Mouse (Mus musculus) heart, postnatal 0 days (tissue): ENCODE measurements around the gene Slc4a2. TPM values are rescaled to one million over a fixed set of nuclear protein-coding genes. Genes with fewer than 3 reads are reported as not detected.

Experiments
- ATAC-seq: fragments of 200-750 bp; cut with Nextera tagmentation; 2 replicates; pipeline ENCODE4 v1.8.0; 2017; ENCODE audit warnings: low read depth, moderate number of reproducible peaks, moderate library complexity; ENCODE audit not compliant: insufficient read depth
- DNase-seq: peaks from one replicate; pipeline ENCODE4 v3.0.0-alpha.2; 2016; ENCODE audit warnings: low spot score
- H3K27ac ChIP-seq: fragments of 300-500 bp; sonication (generic); 2 replicates; pipeline ENCODE4 v1.5.1; 2014; ENCODE audit warnings: low read depth, mild to moderate bottlenecking
- H3K27me3 ChIP-seq: fragments of 300-500 bp; sonication (generic); 2 replicates; pipeline ENCODE4 v1.6.1; 2014; ENCODE audit warnings: low read length, mixed read lengths; ENCODE audit not compliant: control insufficient read depth, insufficient read depth
- H3K36me3 ChIP-seq: fragments of 300-500 bp; sonication (generic); replicated peaks from 2 replicates; pipeline ENCODE4 v1.6.1; 2014; ENCODE audit warnings: low read length, mixed read lengths; ENCODE audit not compliant: control insufficient read depth, insufficient read depth
- H3K4me1 ChIP-seq: fragments of 300-500 bp; sonication (generic); 2 replicates; pipeline ENCODE4 v1.6.1; 2014; ENCODE audit warnings: antibody characterized with exemption; ENCODE audit not compliant: control insufficient read depth, insufficient read depth
- H3K4me2 ChIP-seq: fragments of 300-500 bp; sonication (generic); 2 replicates; pipeline ENCODE4 v1.6.1; 2014; ENCODE audit warnings: low read depth, mild to moderate bottlenecking, low read length, moderate library complexity
- H3K4me3 ChIP-seq: fragments of 300-500 bp; sonication (generic); 2 replicates; pipeline ENCODE4 v1.5.1; 2014; ENCODE audit warnings: low read depth, low read length
- H3K9ac ChIP-seq: fragments of 300-500 bp; sonication (generic); replicated peaks from 2 replicates; pipeline ENCODE4 v1.6.1; 2014; ENCODE audit warnings: low read depth, low read length, mixed read lengths
- H3K9me3 ChIP-seq: fragments of 300-500 bp; sonication (generic); replicated peaks from 2 replicates; pipeline ENCODE4 v1.6.1; 2016; ENCODE audit warnings: low read length; ENCODE audit not compliant: control insufficient read depth
- CTCF ChIP-seq: IDR thresholded peaks from 2 replicates; pipeline ENCODE4 v1.5.1; 2016; ENCODE audit warnings: antibody characterized with exemption, control low read depth, low read depth
- EP300 ChIP-seq: IDR thresholded peaks from 2 replicates; pipeline ENCODE4 v1.6.1; 2016; ENCODE audit warnings: antibody characterized with exemption, low read depth
- WGBS: fragments of 180-500 bp; shearing (Covaris S2); extraction: QIAGEN DNeasy Blood & Tissue Kit; methylation state at CpG from one replicate; pipeline ENCODE4 v1.1.7; 2014; 5-methylcytosine and 5-hydroxymethylcytosine counted together
- polyA plus RNA-seq: library from polyadenylated mRNA; unstranded; fragments of >200 nt; fragmentation: Nextera tagmentation; extraction: Ambion mirVana; gene quantifications from 2 replicates; pipeline ENCODE4 v1.2.1, GENCODE M21; 2015
- total RNA-seq: library from RNA; depleted of rRNA; stranded (reverse); fragments of >200 nt; gene quantifications from 2 replicates; pipeline ENCODE4 v1.2.3, GENCODE M21; 2014; ENCODE audit warnings: low replicate concordance

Slc4a2 gene
- total and polyA plus RNA-seq, 2 experiments from 2014 or later: 20.8 to 110 TPM

DNA sequence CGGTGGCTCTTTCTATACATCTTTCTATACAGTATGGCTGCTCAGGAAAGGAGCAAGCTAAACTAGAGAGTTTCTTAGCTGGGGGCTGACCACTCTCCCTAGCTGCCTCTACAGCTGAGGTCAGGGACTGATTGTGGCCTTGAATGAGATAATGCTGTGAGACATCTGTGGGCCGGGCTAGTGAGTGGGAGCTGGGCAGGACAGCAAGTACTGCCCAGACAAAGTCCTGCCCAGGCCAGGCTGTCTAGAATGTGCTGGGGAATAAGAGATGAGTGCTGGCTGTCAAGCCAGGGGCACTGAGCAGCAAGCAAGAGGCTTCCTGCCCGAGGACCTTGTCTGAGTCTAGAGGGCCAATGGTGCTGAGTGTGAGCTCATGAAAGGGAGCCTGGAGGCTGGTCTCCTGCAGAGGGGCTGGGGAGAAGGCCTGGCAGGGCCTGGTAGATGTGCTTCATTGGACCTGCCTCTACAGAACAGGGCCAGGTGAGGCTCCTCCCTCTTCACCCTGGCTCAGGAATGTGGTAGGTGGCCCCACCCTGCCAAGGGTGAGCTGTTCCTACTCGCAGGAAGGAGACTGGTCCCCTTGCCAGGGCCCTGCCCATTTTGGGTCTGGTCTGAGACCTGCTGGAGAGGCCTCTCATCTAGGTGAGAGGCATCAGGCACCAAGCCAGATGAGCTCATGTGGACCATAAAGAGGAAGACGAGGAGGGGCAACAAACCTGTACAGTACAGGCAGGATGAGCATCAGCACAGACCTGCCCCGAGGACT lies 52.0 kb downstream of the Slc4a2 start:
- no peak overlapping the region for H3K27ac ChIP-seq

DNA sequence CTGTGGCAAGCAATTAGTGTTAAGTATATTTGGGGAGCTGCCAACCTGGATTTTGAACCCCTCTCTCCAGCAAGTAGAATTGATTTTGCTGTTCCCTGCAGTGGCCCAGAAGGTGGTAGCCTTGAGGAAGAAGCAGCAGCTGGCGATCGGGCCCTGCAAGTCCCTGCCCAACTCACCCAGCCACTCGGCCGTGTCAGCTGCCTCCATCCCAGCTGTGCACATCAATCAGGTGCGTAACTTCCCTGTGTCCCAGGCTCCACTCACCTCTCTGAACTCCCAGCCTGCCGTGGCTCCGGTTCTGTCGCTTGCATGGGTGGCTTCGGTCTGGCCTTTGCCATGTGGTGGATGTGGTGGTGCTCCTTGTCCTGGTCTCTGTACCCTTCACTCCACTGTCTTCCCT lies 54.3 kb downstream of the Slc4a2 start:
- Histone ChIP-seq H3K27me3 (0 out of 2 replicates have a peak, but pooled peaks cover 3% of the 10 kb centered on the region), H3K4me1 (peaks cover 14% of the 10 kb centered on the region), H3K4me2 (no peak overlapping the region), H3K9ac (no peak overlapping the region), H3K36me3 (peaks cover 57% of the 10 kb centered on the region), H3K4me3 (no peak overlapping the region), H3K27ac (no peak overlapping the region), H3K9me3 (no peaks in the 10 kb centered on the region)
- TF ChIP-seq CTCF (no peak), EP300 (no peak)
- no peak for ATAC-seq
- no peak for DNase-seq
- WGBS: 93% methylated on average over 9 of the region's 9 CpGs

More for the DNA sequence above, 52.0 kb downstream of the Slc4a2 start:
- WGBS: 65% methylated on average over 6 of the region's 6 CpGs
- ATAC-seq (no peak), DNase-seq (no peak)
- no peak overlapping the region for H3K4me3 ChIP-seq
- 0 out of 2 replicates have a peak, but pooled peaks cover 3% of the 10 kb centered on the region for H3K27me3 ChIP-seq
- peaks cover 14% of the 10 kb centered on the region for H3K4me1 ChIP-seq
- peak overlapping the region; percentile 70 for H3K4me2 ChIP-seq
- H3K9ac ChIP-seq: no peak overlapping the region
- no peaks in the 10 kb centered on the region for H3K9me3 ChIP-seq
- H3K36me3 ChIP-seq: peaks cover 41% of the 10 kb centered on the region
- TF ChIP-seq CTCF (no peak), EP300 (no peak)

DNA sequence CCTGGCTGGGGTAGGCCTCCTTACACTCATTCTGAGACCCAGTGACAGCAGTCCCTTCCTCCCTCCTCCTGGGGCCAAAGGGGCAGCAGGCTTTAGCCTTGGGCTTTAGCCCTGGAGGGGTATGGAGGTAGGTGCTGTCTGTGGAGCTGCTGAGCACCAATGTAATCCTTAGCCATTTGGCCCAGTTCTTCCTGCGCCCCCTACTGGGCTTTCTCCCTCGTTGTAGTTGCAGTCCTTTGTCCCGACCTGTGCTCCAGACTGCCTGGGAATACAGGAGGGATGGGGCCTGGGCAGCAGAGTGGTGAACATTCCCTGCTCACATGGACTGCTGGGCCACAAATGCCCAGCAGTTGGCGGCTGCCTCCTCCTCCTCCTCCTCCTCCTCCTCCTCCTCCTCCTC lies 58.0 kb downstream of the Slc4a2 start:
- Histone ChIP-seq H3K4me1 (no peaks in the 10 kb centered on the region), H3K27ac (no peak overlapping the region)
- 0% methylated on average over 3 of the region's 4 CpGs for WGBS

DNA sequence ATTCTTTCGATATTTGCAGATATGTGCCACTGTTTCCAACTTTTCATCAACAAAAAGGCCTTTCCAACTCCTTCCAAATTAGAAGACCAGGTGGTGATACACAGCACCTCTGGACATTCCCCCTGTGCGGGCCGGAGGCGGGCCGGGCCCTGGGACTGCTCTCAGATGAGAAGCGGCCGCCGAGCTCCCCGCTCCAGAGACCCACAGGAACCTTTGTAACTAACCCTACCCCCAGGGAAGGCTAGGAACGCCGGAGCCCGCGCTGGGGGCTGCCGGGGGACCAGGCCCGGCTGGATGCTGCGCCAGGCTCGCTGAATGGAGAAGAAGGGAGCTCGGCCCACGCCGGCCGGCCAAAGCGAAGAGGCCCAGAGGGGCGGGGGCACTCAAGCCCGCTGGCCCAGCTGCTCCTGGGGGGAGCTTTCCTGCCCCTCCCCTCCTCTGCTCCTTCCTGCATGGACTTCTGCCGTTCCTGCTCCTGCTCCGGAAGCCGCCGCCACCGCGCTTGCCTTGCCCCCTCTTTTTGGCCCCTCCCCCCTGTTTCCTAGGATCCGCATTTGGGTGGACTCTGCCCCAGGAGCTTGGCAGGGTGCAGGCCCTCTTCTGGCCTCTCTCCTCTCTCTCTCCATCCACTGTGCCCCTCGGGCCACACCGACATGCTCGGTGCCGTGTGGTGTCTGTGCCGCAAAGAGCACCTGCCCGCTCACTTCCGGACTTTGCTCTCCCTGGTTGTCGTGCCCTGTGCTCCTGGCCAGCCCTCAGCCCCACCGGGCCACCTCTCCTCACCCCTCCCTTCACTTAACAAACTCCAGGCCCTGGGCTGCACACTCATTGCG lies 58.8 kb downstream of the Slc4a2 start:
- ATAC-seq (no peak), DNase-seq (no peak)
- H3K27me3 ChIP-seq: no peaks in the 10 kb centered on the region
- no peaks in the 10 kb centered on the region for H3K9me3 ChIP-seq
- 73% methylated on average over 39 of the region's 41 CpGs for WGBS
- no peak overlapping the region for H3K9ac ChIP-seq
- no peak overlapping the region for H3K4me2 ChIP-seq
- no peak overlapping the region for H3K27ac ChIP-seq
- H3K4me1 ChIP-seq: no peaks in the 10 kb centered on the region
- peaks cover 76% of the 10 kb centered on the region for H3K36me3 ChIP-seq
- no peak for TF ChIP-seq EP300
- H3K4me3 ChIP-seq: no peak overlapping the region

More for the DNA sequence above, 58.0 kb downstream of the Slc4a2 start:
- DNase-seq: peak; percentile 55
- peak; percentile 42 for ATAC-seq
- no peak overlapping the region for H3K4me3 ChIP-seq
- H3K9me3 ChIP-seq: no peaks in the 10 kb centered on the region
- H3K9ac ChIP-seq: no peak overlapping the region
- no peaks in the 10 kb centered on the region for H3K27me3 ChIP-seq
- TF ChIP-seq EP300 (no peak), CTCF (peak; percentile 63)
- no peak overlapping the region for H3K4me2 ChIP-seq
- H3K36me3 ChIP-seq: peaks cover 76% of the 10 kb centered on the region

DNA sequence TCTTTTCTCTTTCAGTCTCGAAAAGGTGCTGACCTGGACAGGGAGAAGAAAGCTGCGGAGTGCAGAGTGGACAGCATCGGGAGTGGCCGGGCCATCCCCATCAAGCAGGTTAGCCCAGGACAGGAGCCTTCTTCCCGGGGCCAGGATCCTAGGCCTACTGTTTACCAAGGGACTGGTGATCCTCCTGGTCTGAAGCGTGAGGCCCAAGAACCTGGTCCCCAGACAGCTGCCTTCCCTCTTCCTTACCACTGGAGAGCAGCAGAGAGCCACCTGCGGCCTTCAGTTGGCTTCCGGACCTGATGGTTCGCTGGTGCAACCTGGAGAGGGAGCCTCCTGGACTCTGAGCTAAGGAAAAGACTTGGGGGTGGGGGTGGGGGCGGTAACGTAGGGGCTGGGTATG lies 59.7 kb downstream of the Slc4a2 start:
- H3K4me2 ChIP-seq: no peak overlapping the region
- no peaks in the 10 kb centered on the region for H3K27me3 ChIP-seq
- 41% methylated on average over 11 of the region's 11 CpGs for WGBS
- DNase-seq: peak; percentile 74
- no peaks in the 10 kb centered on the region for H3K9me3 ChIP-seq
- TF ChIP-seq CTCF (peak; percentile 90), EP300 (no peak)
- no peak overlapping the region for H3K4me3 ChIP-seq
- ATAC-seq: peak; percentile 58
- H3K9ac ChIP-seq: no peak overlapping the region
- H3K4me1 ChIP-seq: no peaks in the 10 kb centered on the region
- no peak overlapping the region for H3K27ac ChIP-seq
- peaks cover 76% of the 10 kb centered on the region for H3K36me3 ChIP-seq
